Mouse (Mus musculus): Measurements from ENCODE around the gene Mettl27.

DNA sequence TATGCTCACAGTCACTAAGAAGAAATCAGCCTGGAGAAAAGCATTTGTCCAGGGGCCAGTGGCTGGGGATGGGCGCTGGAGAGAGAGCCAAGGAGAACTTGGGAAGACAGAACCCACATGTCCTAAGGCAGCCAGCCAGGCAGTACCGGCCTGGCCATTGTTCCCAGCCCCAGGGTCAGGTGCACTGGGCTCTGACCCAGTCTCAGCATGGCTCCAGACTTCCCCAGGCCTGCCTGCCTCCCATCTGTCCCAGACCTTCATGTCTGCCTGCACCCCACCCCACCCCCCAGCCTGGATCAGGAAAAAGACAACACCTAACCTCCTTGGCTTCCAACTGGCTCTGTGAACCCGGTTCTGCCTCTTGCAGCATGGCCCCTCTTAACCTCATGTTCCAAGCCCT is 49.1 kb upstream of the Mettl27 start:
- no peak for TF ChIP-seq CTCF (IDR thresholded peaks at IDR 0.05)
- no peak for TF ChIP-seq EP300 (IDR thresholded peaks at IDR 0.05)

All from lung, postnatal 0 days (tissue).